Mouse (Mus musculus) spleen, adult 2 months (tissue): ENCODE measurements around the gene Calm2.

ENCODE experiments used
- CTCF ChIP-seq: fragments of 200-500 bp; IDR thresholded peaks from 2 replicates; pipeline ENCODE4 v1.5.1; 2011; ENCODE audit warnings: mild to moderate bottlenecking, inconsistent platforms; ENCODE audit not compliant: insufficient read depth, insufficient read length, insufficient replicate concordance; ENCODE audit errors: extremely low read depth
- POLR2A ChIP-seq: fragments of 200-500 bp; IDR thresholded peaks from 2 replicates; pipeline ENCODE4 v1.6.1; 2011; ENCODE audit warnings: low read depth, low read length, inconsistent platforms

DNA sequence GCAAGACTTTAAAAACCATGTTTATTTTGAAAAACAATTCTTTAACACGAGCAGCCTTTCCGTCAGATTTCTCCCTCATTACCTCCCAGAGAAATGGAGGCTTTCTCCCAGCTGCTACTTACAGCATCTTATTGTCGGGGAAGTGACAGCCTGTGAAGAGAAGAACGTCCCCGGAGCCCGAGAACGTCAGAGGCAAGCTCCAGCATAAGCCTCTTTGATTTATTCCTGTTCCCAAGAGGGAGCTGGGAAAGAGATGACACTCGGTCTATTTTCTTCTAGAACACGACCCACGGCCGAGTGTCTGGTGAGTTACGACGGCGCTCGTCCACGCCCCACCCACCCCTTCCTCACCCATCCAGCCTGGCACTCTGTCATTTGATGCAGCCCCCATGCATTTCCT is 30.9 kb upstream of the Calm2 start:
- TF ChIP-seq POLR2A = no peak
- no peak for TF ChIP-seq CTCF
